Mouse (Mus musculus) common myeloid progenitor, adult 5-6 weeks (primary cell): Measurements from ENCODE around the gene Rpl11. TPM values are rescaled to one million over a fixed set of nuclear protein-coding genes. Genes with fewer than 3 reads are reported as not detected.
"Not testable (repeated sequence)": the region's sequence is repeated elsewhere in the genome, so short reads cannot be mapped to it uniquely, and the experiment has no call there.

Experiments used
- ATAC-seq: replicated peaks from 2 replicates; pipeline ENCODE4 v1.8.0; 2016; ENCODE audit warnings: low read depth, mild to moderate bottlenecking, moderate TSS enrichment, inconsistent platforms; ENCODE audit not compliant: poor library complexity, severe bottlenecking
- total RNA-seq: library from RNA; stranded (forward); fragments of 200-1000, 187-1606 nt; gene quantifications from 2 replicates; pipeline ENCODE4 v1.2.3, GENCODE M21; 2017

Gene Rpl11
- total RNA-seq, 1 experiment from 2014 or later = 1,101 TPM

GRCm38 (mm10) chr4:136071178-136071714, 18.0 kb upstream of the Rpl11 start:
- ATAC-seq = peak; percentile 67

GRCm38 (mm10) chr4:136070592-136070991, 17.4 kb upstream of the Rpl11 start:
- no peak for ATAC-seq

GRCm38 (mm10) chr4:136069954-136070353, 16.7 kb upstream of the Rpl11 start:
- peak; percentile 85 for ATAC-seq

GRCm38 (mm10) chr4:136069313-136069712, 16.1 kb upstream of the Rpl11 start:
- peak; percentile 53; the same call in 1 of the 2 replicates for ATAC-seq

GRCm38 (mm10) chr4:136063143-136063542, 9.9 kb upstream of the Rpl11 start:
- no peak for ATAC-seq

- not testable (repeated sequence) for ATAC-seq
Observed at GRCm38 (mm10) chr4:136059800-136060488, 6.7 kb upstream of the Rpl11 start.

- no peak for ATAC-seq
Observed at GRCm38 (mm10) chr4:136057916-136058315, 4.7 kb upstream of the Rpl11 start.

- no peak for ATAC-seq
Observed at GRCm38 (mm10) chr4:136056030-136056429, 2.8 kb upstream of the Rpl11 start.

GRCm38 (mm10) chr4:136053843-136054242, 615 bp upstream of the Rpl11 start:
- ATAC-seq = no peak

- peak; percentile 50 for ATAC-seq
Observed at GRCm38 (mm10) chr4:136052534-136053246, 538 bp downstream of the Rpl11 start.

- ATAC-seq = no peak
Observed at GRCm38 (mm10) chr4:136052060-136052459, 1.2 kb downstream of the Rpl11 start.

- ATAC-seq = no peak
Observed at GRCm38 (mm10) chr4:136050226-136050625, 3.0 kb downstream of the Rpl11 start.

GRCm38 (mm10) chr4:136048291-136049032, 4.8 kb downstream of the Rpl11 start:
- ATAC-seq = no peak

GRCm38 (mm10) chr4:136047626-136048025, 5.6 kb downstream of the Rpl11 start:
- 0 out of 2 replicates have a peak, but pooled peaks have one; percentile 5 for ATAC-seq

- no peak for ATAC-seq
Observed at GRCm38 (mm10) chr4:136046888-136047287, 6.3 kb downstream of the Rpl11 start.

GRCm38 (mm10) chr4:136045091-136045490, 8.1 kb downstream of the Rpl11 start:
- no peak for ATAC-seq

GRCm38 (mm10) chr4:136043784-136044400, 9.3 kb downstream of the Rpl11 start:
- no peak for ATAC-seq

- peak; percentile 59 for ATAC-seq
Observed at GRCm38 (mm10) chr4:136035078-136035477, 18.1 kb downstream of the Rpl11 start.

GRCm38 (mm10) chr4:136033231-136033630, 20.0 kb downstream of the Rpl11 start:
- no peak for ATAC-seq
